Mouse (Mus musculus) kidney, postnatal 25 days (tissue): ENCODE data around the gene Stim1.

Experiments used
- DNase-seq, 2 experiments: peaks; one replicate each; pipeline ENCODE4 v3.0.0; 2021; ENCODE audit warnings: mixed read lengths in 2 of 2

Gene Stim1

DNA sequence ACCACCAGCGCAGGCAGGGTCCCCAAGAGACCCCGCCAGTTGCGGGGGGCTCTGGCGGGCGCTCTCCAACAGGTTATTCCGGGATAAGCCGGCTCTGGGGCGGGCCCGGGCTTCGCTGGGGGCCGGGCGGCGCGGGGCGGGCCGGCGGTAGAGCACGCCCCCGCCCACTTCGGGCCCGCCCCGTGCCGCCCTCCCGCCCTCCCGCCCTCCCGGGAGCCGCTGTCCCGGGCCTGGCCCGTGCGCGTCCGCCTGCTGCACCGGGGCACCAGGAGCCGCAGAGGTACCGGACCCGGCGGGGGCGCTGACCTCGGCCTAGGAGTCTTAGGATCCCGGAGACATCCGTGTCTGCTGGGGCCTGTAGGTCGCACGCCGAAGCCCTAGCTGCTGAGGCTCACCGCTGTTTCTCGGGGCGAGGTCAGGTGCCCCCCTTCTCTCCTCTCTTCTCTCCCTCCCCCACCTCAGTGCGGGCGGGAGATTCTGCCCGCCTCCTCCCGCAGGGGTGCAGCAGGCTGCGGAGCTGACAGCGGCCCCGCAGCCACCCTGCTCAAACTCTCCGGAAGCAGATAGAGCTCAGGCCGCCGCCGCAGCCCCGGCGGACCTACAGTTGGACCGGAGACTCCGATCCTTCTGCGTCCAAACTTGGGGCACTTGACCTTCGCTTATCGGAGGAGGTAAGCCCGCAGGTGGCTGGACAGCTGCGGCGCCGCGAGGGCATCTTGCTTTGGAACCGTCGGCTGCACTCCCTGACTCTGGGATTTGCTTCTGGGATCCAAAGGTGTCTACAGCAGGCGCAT is at the start of gene Stim1:
TSS of gene Stim1 (plus strand) at position 206 of the 794 bp plus-strand sequence.
- DNase-seq = peak; percentile 69 to 85

- DNase-seq = no peak
Measured at GRCm38 (mm10) chr7:102221899-102222298, 45.7 kb upstream of the Stim1 start.

DNA sequence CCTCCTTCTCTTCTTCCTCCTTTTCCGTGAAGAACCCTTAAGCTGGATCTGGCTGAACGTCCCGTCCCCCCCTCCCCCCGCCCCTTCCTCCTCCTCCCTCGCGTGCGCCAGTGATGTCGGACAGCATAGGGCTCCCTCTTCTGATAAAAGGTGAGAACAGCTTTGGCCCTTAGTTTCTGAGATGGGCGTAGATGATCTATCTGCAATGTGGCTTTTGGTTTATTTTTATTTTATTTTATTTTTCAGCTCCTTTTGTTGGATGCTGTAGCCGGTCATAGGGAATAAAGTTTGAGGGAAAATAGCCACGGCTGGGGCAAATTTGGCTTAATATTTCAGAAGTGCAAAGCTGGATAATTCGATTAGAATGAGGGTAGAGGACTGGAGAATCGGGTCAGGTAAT is 45.3 kb upstream of the Stim1 start:
- DNase-seq = peak; percentile 56 to 71

GRCm38 (mm10) chr7:102222830-102223556 is 44.6 kb upstream of the Stim1 start:
- DNase-seq = peak; percentile 82 to 86

- DNase-seq = peak in 1 of 2 experiments; percentile 29
Measured at GRCm38 (mm10) chr7:102223883-102224738, 43.5 kb upstream of the Stim1 start.

GRCm38 (mm10) chr7:102226051-102226450 is 41.6 kb upstream of the Stim1 start:
- DNase-seq = no peak

DNA sequence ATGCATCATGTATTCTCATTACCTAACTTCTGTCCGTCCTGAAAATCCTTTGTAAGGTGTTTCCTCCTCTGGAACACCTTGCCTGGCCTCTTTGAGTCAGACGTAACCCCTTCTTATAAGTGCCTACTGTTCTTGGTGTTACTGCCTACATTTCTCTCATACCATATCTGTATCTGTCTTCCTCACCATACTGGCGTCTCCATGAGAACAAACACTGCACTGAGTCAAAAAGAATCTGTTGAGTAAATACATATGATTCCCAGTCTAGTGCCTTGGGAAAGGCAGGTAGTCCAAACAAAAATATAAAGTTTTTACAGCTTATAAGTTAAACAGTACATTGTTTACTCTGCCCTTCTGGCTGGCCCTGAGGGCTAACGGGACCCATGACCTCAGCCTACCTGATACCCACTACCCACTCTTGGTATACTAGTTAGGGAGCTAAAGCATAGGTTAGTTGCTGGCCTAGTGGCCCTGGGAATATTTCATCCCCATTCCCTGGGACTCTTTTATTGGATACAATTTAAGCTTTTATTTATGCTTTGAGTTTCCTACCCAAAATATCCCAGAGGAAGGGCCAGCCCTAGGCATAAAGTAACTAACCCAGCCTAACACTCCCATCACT is 39.4 kb upstream of the Stim1 start:
- no peak for DNase-seq

DNA sequence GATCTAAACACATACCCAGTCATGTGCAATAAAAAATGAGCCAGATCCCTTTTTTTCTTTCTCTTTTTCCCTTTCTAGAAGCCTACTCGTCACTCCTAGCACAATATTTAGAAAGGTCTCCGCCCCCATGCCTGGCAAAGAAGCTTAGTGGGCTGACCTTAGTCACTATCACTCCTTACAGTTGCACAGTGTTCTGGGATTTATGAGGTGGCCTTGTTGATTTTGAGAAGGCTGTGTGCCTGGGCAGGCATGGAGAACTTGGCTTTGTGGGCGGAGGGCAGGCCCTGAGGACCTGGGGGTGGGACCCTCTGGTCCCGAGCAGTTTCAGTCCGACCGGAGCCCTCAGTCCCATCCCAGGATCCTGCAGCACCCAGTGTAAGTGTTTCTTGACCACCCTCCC is 37.8 kb upstream of the Stim1 start:
- DNase-seq = no peak

- DNase-seq = no peak
Measured at GRCm38 (mm10) chr7:102233059-102233458, 34.5 kb upstream of the Stim1 start.

GRCm38 (mm10) chr7:102238686-102239286 is 28.8 kb upstream of the Stim1 start:
- no peak for DNase-seq

DNA sequence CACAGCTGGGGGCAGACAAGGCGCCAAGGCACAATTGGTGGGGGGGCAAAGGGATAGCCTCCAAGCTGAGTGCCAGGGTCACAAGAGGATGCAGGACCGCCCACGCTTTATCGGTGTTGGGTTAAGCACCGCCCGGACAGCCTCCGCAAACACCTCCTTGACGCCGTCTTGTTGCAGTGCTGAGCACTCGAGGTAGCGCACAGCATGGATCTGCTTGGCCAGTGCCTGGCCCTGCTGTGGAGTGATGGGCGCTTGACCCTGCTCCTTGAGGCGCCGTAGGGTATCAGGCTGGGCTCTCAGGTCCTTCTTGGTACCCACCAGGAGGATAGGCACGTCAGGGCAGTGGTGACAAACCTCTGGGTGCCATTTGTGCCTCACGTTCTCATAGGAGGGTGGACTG is 28.0 kb upstream of the Stim1 start:
- DNase-seq = no peak

GRCm38 (mm10) chr7:102242371-102242770 is 25.2 kb upstream of the Stim1 start:
- no peak for DNase-seq

- no peak for DNase-seq
Measured at GRCm38 (mm10) chr7:102242917-102243316, 24.7 kb upstream of the Stim1 start.

DNA sequence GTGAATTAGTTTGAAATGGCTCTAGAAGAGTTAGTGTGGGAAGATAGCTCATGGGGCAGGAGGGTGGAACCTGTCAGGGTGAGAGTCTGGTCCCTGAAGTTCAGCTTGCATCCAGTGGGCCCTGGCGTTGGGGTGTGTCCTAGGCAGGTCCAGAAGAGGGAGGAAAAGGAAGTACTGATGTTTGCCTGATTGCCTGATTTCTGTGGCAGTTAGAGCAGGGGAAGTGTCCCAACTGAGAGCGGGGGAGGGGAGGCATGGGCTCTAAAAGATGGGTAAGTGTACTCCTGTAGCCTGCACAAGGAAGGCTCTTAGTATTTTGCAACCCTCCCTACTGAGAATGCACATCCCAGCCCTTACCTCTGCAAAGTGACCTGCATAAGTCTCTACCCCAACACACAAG is 23.7 kb upstream of the Stim1 start:
- peak; percentile 54 to 59 for DNase-seq

- peak; percentile 35 to 57 for DNase-seq
Measured at GRCm38 (mm10) chr7:102244782-102245535, 22.6 kb upstream of the Stim1 start.

- DNase-seq = peak; percentile 47 to 54
Measured at GRCm38 (mm10) chr7:102245775-102246174, 21.8 kb upstream of the Stim1 start.

- DNase-seq = no peak
Measured at GRCm38 (mm10) chr7:102246265-102246664, 21.3 kb upstream of the Stim1 start.

DNA sequence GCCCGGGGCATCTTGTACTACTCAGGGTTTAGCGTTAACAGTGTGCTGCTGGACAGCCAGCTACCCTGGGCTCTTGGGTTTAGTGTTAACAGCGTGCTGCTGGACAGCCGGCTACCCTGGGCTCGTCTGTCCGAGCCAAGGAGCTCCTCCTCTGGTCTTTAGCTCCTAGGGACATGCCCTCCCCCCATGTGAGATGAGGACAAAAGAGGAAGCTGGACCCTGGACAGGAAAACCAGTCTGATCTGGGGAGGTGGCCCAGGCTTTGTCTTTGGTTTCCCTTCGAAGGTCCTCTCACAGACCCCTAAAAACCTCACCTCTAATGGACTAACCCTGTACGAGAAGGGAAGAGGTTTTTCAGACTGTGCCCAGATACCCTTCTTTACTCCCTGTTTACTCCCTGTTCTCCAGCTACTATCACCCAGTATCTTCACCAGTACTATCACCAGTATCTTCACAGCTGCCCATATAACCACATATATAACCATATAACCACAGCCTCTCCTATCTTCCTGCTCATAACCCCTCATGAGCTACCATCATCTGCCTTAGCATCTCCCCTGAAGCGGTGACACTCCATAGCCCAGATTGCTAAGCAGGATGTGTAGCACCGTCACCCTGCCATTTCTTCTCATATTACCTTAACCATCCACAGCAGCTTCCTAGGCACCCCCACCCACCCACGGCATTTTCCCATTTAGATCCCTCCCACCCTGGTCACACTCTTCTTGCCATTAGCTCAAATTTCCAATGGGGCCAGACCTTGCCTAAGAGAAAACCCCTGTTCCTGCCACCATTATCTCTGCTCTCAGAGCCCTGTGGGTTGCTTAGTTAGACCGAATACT is 20.4 kb upstream of the Stim1 start:
- peak; percentile 15 to 56 for DNase-seq

GRCm38 (mm10) chr7:102248691-102249404 is 18.8 kb upstream of the Stim1 start:
- DNase-seq = no peak

GRCm38 (mm10) chr7:102249531-102249895 is 18.1 kb upstream of the Stim1 start:
- peak in 1 of 2 experiments; percentile 58 for DNase-seq
